Mouse (Mus musculus) liver, embryonic 14.5 days (tissue): ENCODE results near the gene Dnah11. TPM values are rescaled to one million over a fixed set of nuclear protein-coding genes. Genes with fewer than 3 reads are reported as not detected.

ENCODE experiments used
- ATAC-seq: fragments of 200-750 bp; cut with Nextera tagmentation; 2 replicates; pipeline ENCODE4 v1.8.0; 2017; ENCODE audit warnings: moderate number of reproducible peaks, mild to moderate bottlenecking, moderate library complexity; ENCODE audit not compliant: insufficient read depth
- DNase-seq, 3 experiments: peaks; one replicate each; pipeline ENCODE4 v3.0.0-alpha.2; 2012 to 2013; ENCODE audit warnings: low read depth in 3 of 3, low spot score in 3 of 3
- H3K27ac ChIP-seq: fragments of 300-500 bp; sonication (generic); 2 replicates; pipeline ENCODE4 v1.5.1; 2014; ENCODE audit warnings: moderate library complexity, mild to moderate bottlenecking, control low read depth, inconsistent platforms
- H3K27me3 ChIP-seq: fragments of 300-500 bp; sonication (generic); 2 replicates; pipeline ENCODE4 v1.6.1; 2014; ENCODE audit warnings: mild to moderate bottlenecking, low read length, moderate library complexity; ENCODE audit not compliant: control insufficient read depth, insufficient read depth
- H3K36me3 ChIP-seq: fragments of 300-500 bp; sonication (generic); replicated peaks from 2 replicates; pipeline ENCODE4 v1.6.1; 2014; ENCODE audit warnings: low read depth; ENCODE audit not compliant: control insufficient read depth, insufficient read depth
- H3K4me1 ChIP-seq, 2 experiments: fragments of 200-500 bp in 1 of 2; fragments of 300-500 bp in 1 of 2; sonication (generic) in 1 of 2; replicated peaks; 2 replicates each; pipeline ENCODE4 v1.6.1; 2012 to 2014; ENCODE audit warnings: antibody characterized with exemption in 1 of 2, inconsistent platforms in 1 of 2, low read length in 1 of 2; ENCODE audit not compliant: control insufficient read depth in 2 of 2, insufficient read depth in 2 of 2
- H3K4me2 ChIP-seq: fragments of 300-500 bp; sonication (generic); 2 replicates; pipeline ENCODE4 v1.6.1; 2014; ENCODE audit warnings: low read depth, mild to moderate bottlenecking, control low read depth, moderate library complexity
- H3K4me3 ChIP-seq, 2 experiments: fragments of 200-500 bp in 1 of 2; fragments of 300-500 bp in 1 of 2; sonication (generic) in 1 of 2; 2 replicates each; pipeline ENCODE4 v1.5.1; 2012 to 2014; ENCODE audit warnings: low read depth in 2 of 2, low read length in 2 of 2, mild to moderate bottlenecking in 2 of 2, control low read depth in 1 of 2, inconsistent platforms in 1 of 2, moderate library complexity in 1 of 2; ENCODE audit not compliant: insufficient read depth in 1 of 2
- H3K9ac ChIP-seq: fragments of 300-500 bp; sonication (generic); replicated peaks from 2 replicates; pipeline ENCODE4 v1.6.1; 2014; ENCODE audit warnings: mild to moderate bottlenecking, control low read depth, moderate library complexity
- H3K9me3 ChIP-seq: fragments of 300-500 bp; sonication (generic); 2 replicates; pipeline ENCODE4 v1.6.1; 2016; ENCODE audit warnings: low read length, mixed read lengths; ENCODE audit not compliant: control insufficient read depth
- CTCF ChIP-seq: IDR thresholded peaks from 2 replicates; pipeline ENCODE4 v1.5.1; 2016; ENCODE audit warnings: antibody characterized with exemption, low read depth, control low read depth
- EP300 ChIP-seq: IDR thresholded peaks from 2 replicates; pipeline ENCODE4 v1.6.1; 2016; ENCODE audit warnings: antibody characterized with exemption, low read depth
- WGBS: fragments of 180-500 bp; shearing (Covaris S2); extraction: QIAGEN DNeasy Blood & Tissue Kit; methylation state at CpG from one replicate; pipeline ENCODE4 v1.1.7; 2014; ENCODE audit not compliant: insufficient replicate concordance; 5-methylcytosine and 5-hydroxymethylcytosine counted together
- polyA plus RNA-seq, 2 experiments: library from polyadenylated mRNA; depleted of rRNA in 1 of 2; stranded (reverse) in 1 of 2; unstranded in 1 of 2; fragments of >200 nt; fragmentation: Nextera tagmentation in 1 of 2; extraction: Ambion mirVana in 1 of 2; gene quantifications; 2 replicates each; pipeline versions ENCODE4 v1.2.1 to v1.2.3; 2012 to 2014

Gene Dnah11
- polyA plus RNA-seq, 2 experiments = 0.06 to 0.26 TPM

DNA sequence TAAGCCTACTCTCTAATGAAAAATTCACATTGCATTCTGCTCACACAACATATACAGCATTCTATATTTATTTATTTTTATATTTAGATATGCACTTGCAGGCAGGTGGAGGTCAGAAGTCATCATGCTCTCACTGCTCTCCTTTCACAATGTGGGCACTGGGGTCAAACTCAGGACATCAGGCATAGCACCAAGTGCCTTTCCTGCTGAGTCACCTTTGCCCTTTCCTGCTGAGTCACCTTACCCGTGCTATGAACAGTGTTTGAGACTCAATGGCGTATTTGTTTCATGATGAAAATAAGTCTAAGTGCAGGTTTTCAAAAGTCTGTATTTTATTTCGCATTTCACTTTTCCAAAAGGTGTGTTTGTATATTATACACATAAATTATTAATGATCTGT, 9.3 kb downstream of the Dnah11 start:
- 39% methylated on average over 3 of the region's 3 CpGs for WGBS
- Histone ChIP-seq H3K27me3 (no peaks in the 10 kb centered on the region), H3K9me3 (no peaks in the 10 kb centered on the region), H3K4me2 (no peak overlapping the region), H3K4me1 (peaks cover 0 to 21% of the 10 kb centered on the region in 2 experiments; a peak in 2 of 4 replicates), H3K4me3 (no peak overlapping the region), H3K36me3 (no peaks in the 10 kb centered on the region), H3K9ac (no peak overlapping the region), H3K27ac (no peak overlapping the region)
- ATAC-seq (peak; percentile 56; the same call in 1 of the 2 replicates), DNase-seq (peak; percentile 16 to 40 (median 33))
- no peak for TF ChIP-seq EP300
- no peak for TF ChIP-seq CTCF

DNA sequence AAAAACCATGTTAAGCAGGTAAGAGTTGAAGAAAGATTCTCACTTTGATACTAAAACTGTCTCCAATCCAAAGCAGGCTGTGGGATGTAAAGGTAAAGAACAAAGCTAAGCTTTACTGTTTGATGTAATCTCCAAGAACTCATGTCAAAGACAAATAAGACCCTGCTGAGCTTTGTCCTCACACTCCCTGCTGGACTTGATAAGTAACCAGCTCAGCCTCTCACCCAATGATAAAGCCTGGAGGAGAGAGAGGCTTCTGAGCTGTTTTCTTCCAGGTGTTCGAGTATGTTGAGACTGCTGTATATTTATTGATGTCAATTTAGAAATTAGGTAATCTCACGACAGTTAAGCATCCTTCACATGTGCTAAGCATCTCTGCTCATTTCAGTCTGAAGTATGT, 11.2 kb downstream of the Dnah11 start:
- ATAC-seq (no peak), DNase-seq (no peak)
- 35% methylated on average over 2 of the region's 2 CpGs for WGBS
- TF ChIP-seq CTCF = no peak
- no peak for TF ChIP-seq EP300
- Histone ChIP-seq H3K4me1 (peaks cover 0 to 19% of the 10 kb centered on the region in 2 experiments; a peak in 2 of 4 replicates), H3K27ac (no peak overlapping the region), H3K36me3 (no peaks in the 10 kb centered on the region), H3K27me3 (no peaks in the 10 kb centered on the region), H3K9me3 (no peaks in the 10 kb centered on the region), H3K4me2 (no peak overlapping the region), H3K9ac (no peak overlapping the region), H3K4me3 (no peak overlapping the region)

DNA sequence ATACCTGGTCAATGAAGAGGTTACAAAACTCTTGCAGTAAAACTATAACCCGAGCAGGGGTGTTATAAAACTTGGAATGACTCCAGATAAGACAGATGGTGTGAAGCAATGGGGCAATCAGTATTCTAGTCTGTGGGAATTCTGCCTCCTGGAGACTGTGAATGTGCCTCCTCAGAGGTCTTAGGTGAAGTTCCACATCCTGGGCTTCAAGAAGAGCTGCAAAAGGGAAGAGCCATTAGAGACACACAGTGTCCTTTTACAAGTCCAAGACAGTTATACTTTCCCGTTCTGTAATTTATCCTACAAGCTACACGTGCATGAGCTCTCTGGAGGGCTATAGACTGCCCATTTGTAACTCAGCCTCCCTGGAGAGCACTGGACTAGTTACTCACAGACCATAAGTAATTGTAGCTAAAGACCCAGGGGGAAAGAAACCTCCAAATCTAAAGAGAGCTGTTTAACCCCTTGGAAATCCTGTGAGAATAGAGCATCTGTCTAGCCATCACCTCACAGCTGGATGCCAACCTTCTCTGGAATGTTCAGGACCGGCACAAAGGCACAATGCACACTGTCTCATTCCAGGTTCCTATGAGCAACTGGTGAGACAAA, 11.9 kb downstream of the Dnah11 start:
- Histone ChIP-seq H3K9ac (no peak overlapping the region), H3K27ac (no peak overlapping the region), H3K9me3 (no peaks in the 10 kb centered on the region), H3K27me3 (no peaks in the 10 kb centered on the region), H3K4me3 (no peak overlapping the region), H3K4me1 (peaks cover 0 to 19% of the 10 kb centered on the region in 2 experiments; a peak in 2 of 4 replicates), H3K4me2 (no peak overlapping the region), H3K36me3 (no peaks in the 10 kb centered on the region)
- WGBS = 39% methylated on average over 4 of the region's 4 CpGs
- DNase-seq (no peak), ATAC-seq (no peak)
- no peak for TF ChIP-seq CTCF

- Histone ChIP-seq H3K9me3 (no peaks in the 10 kb centered on the region), H3K27ac (no peak overlapping the region), H3K27me3 (no peaks in the 10 kb centered on the region), H3K9ac (no peak overlapping the region), H3K4me1 (peaks cover 0 to 19% of the 10 kb centered on the region in 2 experiments; a peak in 2 of 4 replicates), H3K4me2 (no peak overlapping the region), H3K4me3 (no peak overlapping the region), H3K36me3 (no peaks in the 10 kb centered on the region)
- WGBS = 43% methylated on average over 4 of the region's 4 CpGs
- TF ChIP-seq CTCF (no peak), EP300 (no peak)
- ATAC-seq = peak; percentile 63; the same call in 1 of the 2 replicates
- peak in 2 of 3 experiments; percentile 17 to 20 for DNase-seq
Measured at GRCm38 (mm10) chr12:118186120-118186880, 12.5 kb downstream of the Dnah11 start.

- H3K4me3 ChIP-seq = no peak overlapping the region
- H3K9me3 ChIP-seq = no peaks in the 10 kb centered on the region
- no peaks in the 10 kb centered on the region for H3K36me3 ChIP-seq
- DNase-seq = no peak
- TF ChIP-seq CTCF = no peak
- no peak for TF ChIP-seq EP300
- no peaks in the 10 kb centered on the region for H3K27me3 ChIP-seq
- no peak overlapping the region for H3K27ac ChIP-seq
- H3K4me1 ChIP-seq = peaks cover 0 to 19% of the 10 kb centered on the region in 2 experiments; a peak in 2 of 4 replicates
- WGBS = 54% methylated on average over 1 of the region's 1 CpGs
- no peak overlapping the region for H3K9ac ChIP-seq
- no peak overlapping the region for H3K4me2 ChIP-seq
- ATAC-seq = no peak
Measured at GRCm38 (mm10) chr12:118184731-118185130, 14.1 kb downstream of the Dnah11 start.
